Mouse (Mus musculus) hindbrain, embryonic 14.5 days (tissue): ENCODE data around the gene Syce3. TPM values are rescaled to one million over a fixed set of nuclear protein-coding genes. Genes with fewer than 3 reads are reported as not detected.

Experiments
- ATAC-seq: fragments of 200-750 bp; cut with Nextera tagmentation; 2 replicates; pipeline ENCODE4 v1.8.0; 2017; ENCODE audit warnings: moderate number of reproducible peaks, mild to moderate bottlenecking, moderate TSS enrichment, moderate library complexity; ENCODE audit not compliant: low FRiP score
- DNase-seq: peaks from one replicate; pipeline ENCODE4 v3.0.0-alpha.2; 2015; ENCODE audit warnings: low spot score
- H3K27ac ChIP-seq: fragments of 300-500 bp; sonication (generic); 2 replicates; pipeline ENCODE4 v1.5.1; 2014; ENCODE audit warnings: mild to moderate bottlenecking, moderate library complexity
- H3K27me3 ChIP-seq: fragments of 300-500 bp; sonication (generic); 2 replicates; pipeline ENCODE4 v1.6.1; 2014; ENCODE audit warnings: mild to moderate bottlenecking, low read length, mixed read lengths; ENCODE audit not compliant: control insufficient read depth, insufficient read depth
- H3K36me3 ChIP-seq: fragments of 300-500 bp; sonication (generic); replicated peaks from 2 replicates; pipeline ENCODE4 v1.6.1; 2014; ENCODE audit not compliant: control insufficient read depth, insufficient read depth
- H3K4me1 ChIP-seq: fragments of 300-500 bp; sonication (generic); replicated peaks from 2 replicates; pipeline ENCODE4 v1.6.1; 2014; ENCODE audit warnings: antibody characterized with exemption, low read length, mixed read lengths; ENCODE audit not compliant: control insufficient read depth, insufficient read depth
- H3K4me2 ChIP-seq: fragments of 300-500 bp; sonication (generic); replicated peaks from 2 replicates; pipeline ENCODE4 v1.6.1; 2014; ENCODE audit warnings: mild to moderate bottlenecking, moderate library complexity
- H3K4me3 ChIP-seq: fragments of 300-500 bp; sonication (generic); replicated peaks from 2 replicates; pipeline ENCODE4 v1.5.1; 2014; ENCODE audit warnings: mild to moderate bottlenecking, low read length
- H3K9ac ChIP-seq: fragments of 300-500 bp; sonication (generic); 2 replicates; pipeline ENCODE4 v1.6.1; 2014
- H3K9me3 ChIP-seq: fragments of 300-500 bp; sonication (generic); 2 replicates; pipeline ENCODE4 v1.6.1; 2016; ENCODE audit warnings: low read length; ENCODE audit not compliant: control insufficient read depth
- WGBS: fragments of 180-500 bp; shearing (Covaris S2); extraction: QIAGEN DNeasy Blood & Tissue Kit; methylation state at CpG from one replicate; pipeline ENCODE4 v1.1.7; 2014; 5-methylcytosine and 5-hydroxymethylcytosine counted together
- polyA plus RNA-seq: library from polyadenylated mRNA; unstranded; fragments of >200 nt; fragmentation: Nextera tagmentation; extraction: Ambion mirVana; gene quantifications from 2 replicates; pipeline ENCODE4 v1.2.1, GENCODE M21; 2014

Gene Syce3
- polyA plus RNA-seq, 1 experiment from 2014 or later = not detected

GRCm38 (mm10) chr15:89350447-89350846, 59.9 kb downstream of the Syce3 start:
- DNase-seq (no peak), ATAC-seq (no peak)
- Histone ChIP-seq H3K9me3 (no peaks in the 10 kb centered on the region), H3K36me3 (peaks cover 38% of the 10 kb centered on the region), H3K27me3 (no peaks in the 10 kb centered on the region), H3K4me1 (peaks cover 8% of the 10 kb centered on the region), H3K9ac (no peak overlapping the region), H3K4me3 (no peak overlapping the region), H3K27ac (no peak overlapping the region), H3K4me2 (no peak overlapping the region)
- 95% methylated on average over 5 of the region's 5 CpGs for WGBS

- DNase-seq = no peak
- no peaks in the 10 kb centered on the region for H3K27me3 ChIP-seq
Measured at GRCm38 (mm10) chr15:89343325-89343724, 67.0 kb downstream of the Syce3 start.

GRCm38 (mm10) chr15:89341678-89342077, 68.6 kb downstream of the Syce3 start:
- H3K36me3 ChIP-seq = no peaks in the 10 kb centered on the region
- H3K4me1 ChIP-seq = no peaks in the 10 kb centered on the region
- WGBS = 25% methylated on average over 1 of the region's 1 CpGs

More at GRCm38 (mm10) chr15:89343325-89343724, 67.0 kb downstream of the Syce3 start:
- Histone ChIP-seq H3K4me1 (no peaks in the 10 kb centered on the region), H3K4me2 (no peak overlapping the region), H3K9me3 (no peaks in the 10 kb centered on the region), H3K4me3 (no peak overlapping the region), H3K9ac (no peak overlapping the region), H3K36me3 (no peaks in the 10 kb centered on the region), H3K27ac (no peak overlapping the region)
- ATAC-seq = no peak
- 92% methylated on average over 3 of the region's 3 CpGs for WGBS

More at GRCm38 (mm10) chr15:89341678-89342077, 68.6 kb downstream of the Syce3 start:
- no peak overlapping the region for H3K27ac ChIP-seq
- no peak overlapping the region for H3K4me3 ChIP-seq
- no peak for DNase-seq
- H3K27me3 ChIP-seq = no peaks in the 10 kb centered on the region
- no peak for ATAC-seq
- no peak overlapping the region for H3K4me2 ChIP-seq
- no peaks in the 10 kb centered on the region for H3K9me3 ChIP-seq
- no peak overlapping the region for H3K9ac ChIP-seq

Other genes with a start within 250 kb of the Syce3 start
- gene Plxnb2, start 229.7 kb downstream of the Syce3 start, polyA plus RNA-seq = 99.2 and 101 TPM in 2 replicates
- gene Dennd6b, start 214.0 kb downstream of the Syce3 start, polyA plus RNA-seq = 71.4 and 71.6 TPM in 2 replicates
- gene Ppp6r2, start 198.9 kb downstream of the Syce3 start, polyA plus RNA-seq = 78.2 and 84.0 TPM in 2 replicates
- gene Sbf1, start 95.2 kb downstream of the Syce3 start, polyA plus RNA-seq = 99.8 and 105 TPM in 2 replicates
- gene Adm2, start 87.8 kb downstream of the Syce3 start, polyA plus RNA-seq = not detected in 2 replicates
- not detected in 2 replicates for gene Miox, start 76.1 kb downstream of the Syce3 start, polyA plus RNA-seq
- 24.2 and 24.6 TPM in 2 replicates for gene Lmf2, start 54.8 kb downstream of the Syce3 start, polyA plus RNA-seq
- gene Ncaph2, start 54.8 kb downstream of the Syce3 start, polyA plus RNA-seq = 94.7 and 112 TPM in 2 replicates
- 19.5 and 20.5 TPM in 2 replicates for gene Sco2, start 36.7 kb downstream of the Syce3 start, polyA plus RNA-seq
- gene Tymp, start 33.5 kb downstream of the Syce3 start, polyA plus RNA-seq = 2.2 and 3.0 TPM in 2 replicates
- gene Odf3b, start 31.2 kb downstream of the Syce3 start, polyA plus RNA-seq = 1.3 and 5.5 TPM in 2 replicates
- gene Klhdc7b, start 25.6 kb downstream of the Syce3 start, polyA plus RNA-seq = 0.07 TPM in 1 of 2 replicates, not detected in the other
- 1.2 TPM in 2 replicates for gene Cpt1b, start 15.4 kb upstream of the Syce3 start, polyA plus RNA-seq
- gene C730034F03Rik, start 19.1 kb upstream of the Syce3 start, polyA plus RNA-seq = 2.7 and 3.2 TPM in 2 replicates
- gene Gm44502, start 19.2 kb upstream of the Syce3 start, polyA plus RNA-seq = not detected in 2 replicates
- gene Chkb, start 19.4 kb upstream of the Syce3 start, polyA plus RNA-seq = 71.2 and 76.3 TPM in 2 replicates
- 62.8 and 66.3 TPM in 2 replicates for gene Mapk8ip2, start 43.4 kb upstream of the Syce3 start, polyA plus RNA-seq
- 20.7 and 22.3 TPM in 2 replicates for gene Arsa, start 66.9 kb upstream of the Syce3 start, polyA plus RNA-seq
- 8.6 and 9.6 TPM in 2 replicates for gene Shank3, start 89.1 kb upstream of the Syce3 start, polyA plus RNA-seq
- 1.0 and 1.8 TPM in 2 replicates for gene Acr, start 157.8 kb upstream of the Syce3 start, polyA plus RNA-seq
- gene Rabl2, start 181.4 kb upstream of the Syce3 start, polyA plus RNA-seq = 79.0 and 85.9 TPM in 2 replicates